Mouse (Mus musculus): ENCODE measurements at regions not wholly inside any gene's neighbourhood (a gene's known extent, or its start where the extent isn't known, plus 50 kb on each side); places are given as distances from the start of the nearest gene placed in this dataset.
"Not testable (repeated sequence)": the region's sequence is repeated elsewhere in the genome, so short reads cannot be mapped to it uniquely, and the experiment has no call there.

- no peak for DNase-seq
Observed at GRCm38 (mm10) chr11:40510325-40511239, 184.4 kb downstream of the Mat2b start.

- no peak for DNase-seq
Observed at GRCm38 (mm10) chr11:40491599-40491998, 203.4 kb downstream of the Mat2b start.

GRCm38 (mm10) chr11:40478171-40478570 lies 216.8 kb downstream of the Mat2b start:
- not testable (repeated sequence) for DNase-seq

- DNase-seq = no peak
Observed at GRCm38 (mm10) chr11:40477294-40477693, 217.7 kb downstream of the Mat2b start.

GRCm38 (mm10) chr11:40469080-40469705 lies 225.8 kb downstream of the Mat2b start:
- DNase-seq = no peak

GRCm38 (mm10) chr11:40456571-40456970 lies 238.4 kb downstream of the Mat2b start:
- DNase-seq = no peak

- DNase-seq = not testable (repeated sequence)
Observed at GRCm38 (mm10) chr11:40454994-40455393, 240.0 kb downstream of the Mat2b start.

- DNase-seq = no peak
Observed at GRCm38 (mm10) chr11:40446846-40447245, 248.2 kb downstream of the Mat2b start.

- no peak for DNase-seq
Observed at GRCm38 (mm10) chr11:40434002-40434401, 261.0 kb downstream of the Mat2b start.

GRCm38 (mm10) chr11:40428858-40429257 lies 266.1 kb downstream of the Mat2b start:
- no peak for DNase-seq

- no peak for DNase-seq
Observed at GRCm38 (mm10) chr11:40424316-40424715, 270.7 kb downstream of the Mat2b start.

- DNase-seq = no peak
Observed at GRCm38 (mm10) chr11:40407571-40407970, 287.4 kb downstream of the Mat2b start.

GRCm38 (mm10) chr11:40402249-40402648 lies 292.8 kb downstream of the Mat2b start:
- DNase-seq = no peak

- DNase-seq = no peak
Observed at GRCm38 (mm10) chr11:40397453-40398104, 297.4 kb downstream of the Mat2b start.

- no peak for DNase-seq
Observed at GRCm38 (mm10) chr11:40395331-40395730, 299.7 kb downstream of the Mat2b start.

- no peak for DNase-seq
Observed at GRCm38 (mm10) chr11:40394864-40395266, 300.1 kb downstream of the Mat2b start.

- no peak for DNase-seq
Observed at GRCm38 (mm10) chr11:40394283-40394758, 300.7 kb downstream of the Mat2b start.

- DNase-seq = no peak
Observed at GRCm38 (mm10) chr11:40380696-40381095, 314.3 kb downstream of the Mat2b start.

- no peak for DNase-seq
Observed at GRCm38 (mm10) chr11:40371696-40372095, 323.3 kb downstream of the Mat2b start.

GRCm38 (mm10) chr11:40366573-40366972 lies 328.4 kb downstream of the Mat2b start:
- DNase-seq = no peak

GRCm38 (mm10) chr11:40362530-40363185 lies 332.3 kb downstream of the Mat2b start:
- no peak for DNase-seq
